Mouse (Mus musculus): ENCODE measurements around the gene Arhgef18.

Gene Arhgef18

GRCm38 (mm10) chr8:3502217-3502616, 109.4 kb downstream of the Arhgef18 start:
- no peak for DNase-seq (ENCODE audit: low spot score)

Measured in urinary bladder, postnatal 25 days (tissue).